26 mouse cellular contexts compared by ENCODE assay signal in genomic region chr6:104038853-104039252, GRCm38 (mm10).
"Had no signal": no experiment of that assay in that cellular context is flagged by ENCODE, and none has a peak within 500 bp of the region (broad histone marks: within the 10 kb centered on the region; RNA-seq: fewer than 3 reads in every experiment).

No protein-coding gene starts in this region.

- ATAC-seq: hindbrain, embryonic 16.5 days; inflammation-experienced regulatory T-cells, adult 6 months; intestine, embryonic 15.5 days; intestine, postnatal 0 days; liver, embryonic 12.5 days had no signal

- H3K9me3 ChIP-seq: heart, embryonic 10.5 days; heart, embryonic 12.5 days; hindbrain, embryonic 10.5 days; hindbrain, embryonic 12.5 days; intestine, embryonic 15.5 days; limb, embryonic 13.5 days; limb, embryonic 15.5 days; liver, embryonic 12.5 days had no signal

- DNase-seq: gastrocnemius, adult 2 months; gastrocnemius, postnatal 10 days; gastrocnemius, postnatal 25 days; heart, adult 18-20 months; heart, postnatal 10 days; heart, postnatal 4 days; kidney, adult 18-20 months; kidney, adult 8-10 months; kidney, postnatal 10 days; kidney, postnatal 25 days; kidney, postnatal 4 days; left cerebral cortex, postnatal 4 days had no signal

- H3K27ac ChIP-seq: gastrocnemius, adult 2 months; heart, embryonic 10.5 days; hindbrain, embryonic 10.5 days; hindbrain, embryonic 12.5 days; hindbrain, embryonic 14.5 days; intestine, embryonic 15.5 days; layer of hippocampus, adult 2 months; limb, embryonic 13.5 days; limb, embryonic 15.5 days; liver, embryonic 12.5 days; liver, embryonic 14.5 days had no signal

- H3K9ac ChIP-seq: heart, embryonic 12.5 days; hindbrain, embryonic 12.5 days; hindbrain, embryonic 14.5 days; intestine, embryonic 15.5 days; limb, embryonic 13.5 days; limb, embryonic 15.5 days; liver, embryonic 12.5 days; liver, embryonic 14.5 days had no signal

- H3K36me3 ChIP-seq: heart, embryonic 10.5 days; heart, embryonic 12.5 days; hindbrain, embryonic 10.5 days; hindbrain, embryonic 12.5 days; intestine, embryonic 15.5 days; limb, embryonic 13.5 days; limb, embryonic 15.5 days; liver, embryonic 12.5 days had no signal

- H3K4me1 ChIP-seq: heart, embryonic 10.5 days; heart, embryonic 12.5 days; hindbrain, embryonic 10.5 days; hindbrain, embryonic 12.5 days; intestine, embryonic 15.5 days; limb, embryonic 13.5 days; limb, embryonic 15.5 days; liver, embryonic 12.5 days had no signal

- H3K27me3 ChIP-seq: heart, embryonic 12.5 days; hindbrain, embryonic 12.5 days; intestine, embryonic 15.5 days; limb, embryonic 13.5 days; limb, embryonic 15.5 days; liver, embryonic 12.5 days had no signal

- H3K4me3 ChIP-seq: gastrocnemius, adult 2 months; heart, embryonic 10.5 days; heart, embryonic 12.5 days; hindbrain, embryonic 10.5 days; hindbrain, embryonic 12.5 days; intestine, embryonic 15.5 days; layer of hippocampus, adult 2 months; limb, embryonic 13.5 days; limb, embryonic 15.5 days; liver, embryonic 12.5 days had no signal

- H3K4me2 ChIP-seq: heart, embryonic 12.5 days; hindbrain, embryonic 12.5 days; hindbrain, embryonic 14.5 days; intestine, embryonic 15.5 days; limb, embryonic 13.5 days; limb, embryonic 15.5 days; liver, embryonic 12.5 days had no signal
